ENCODE assay signal across 12 mouse cellular contexts in genomic region chr7:83445181-83445926, GRCm38 (mm10).
A peak's percentile ranks its signal among the peaks of the same experiment; 100 is the strongest.
DNase-seq lines count a peak whose midpoint lies in the region; ATAC-seq lines count a peak whose summit lies in the region.
"Had no signal": no experiment of that assay in that cellular context is flagged by ENCODE, and none has a peak within 500 bp of the region (broad histone marks: within the 10 kb centered on the region; RNA-seq: fewer than 3 reads in every experiment).

No protein-coding gene starts in this region.

- WGBS in heart, embryonic 14.5 days, result 27% methylated on average over 5 of the region's 5 CpGs
- 51% methylated on average over 5 of the region's 5 CpGs for WGBS in midbrain, embryonic 10.5 days
- 37% methylated on average over 5 of the region's 5 CpGs for WGBS in midbrain, embryonic 14.5 days
- 15% methylated on average over 5 of the region's 5 CpGs for WGBS in embryonic facial prominence, embryonic 15.5 days
- WGBS in limb, embryonic 15.5 days, result 29% methylated on average over 5 of the region's 5 CpGs
- 51% methylated on average over 5 of the region's 5 CpGs for WGBS in liver, embryonic 12.5 days (ENCODE audit: insufficient replicate concordance)

- no peak overlapping the region for H3K9ac ChIP-seq in heart, embryonic 14.5 days (ENCODE audit: low read length)
- no peak overlapping the region for H3K9ac ChIP-seq in midbrain, embryonic 14.5 days (replicated peaks; ENCODE audit: low read length)
- H3K9ac ChIP-seq in embryonic facial prominence, embryonic 15.5 days, result no peak overlapping the region
- no peak overlapping the region for H3K9ac ChIP-seq in limb, embryonic 15.5 days
- no peak overlapping the region for H3K9ac ChIP-seq in liver, embryonic 12.5 days

- H3K4me1 ChIP-seq in heart, embryonic 14.5 days (ENCODE audit: control insufficient read depth in 2 of 2, insufficient read depth in 2 of 2, low read length in 2 of 2), result peaks cover 12 to 19% of the 10 kb centered on the region in 2 experiments; a peak in 3 of 4 replicates
- H3K4me1 ChIP-seq in midbrain, embryonic 10.5 days, result peaks cover 45% of the 10 kb centered on the region
- H3K4me1 ChIP-seq in midbrain, embryonic 14.5 days (ENCODE audit: control insufficient read depth, insufficient read depth, low read length), result peaks cover 7% of the 10 kb centered on the region; the same call in 1 of the 2 replicates
- H3K4me1 ChIP-seq in embryonic facial prominence, embryonic 15.5 days, result peaks cover 27% of the 10 kb centered on the region
- peaks cover 21% of the 10 kb centered on the region for H3K4me1 ChIP-seq in limb, embryonic 15.5 days
- H3K4me1 ChIP-seq in liver, embryonic 12.5 days, result no peaks in the 10 kb centered on the region

- ATAC-seq in heart, embryonic 14.5 days (ENCODE audit: insufficient number of reproducible peaks, insufficient read depth, low FRiP score, low read depth), result no peak
- no peak for ATAC-seq in midbrain, embryonic 14.5 days (ENCODE audit: low FRiP score, low TSS enrichment)
- ATAC-seq in embryonic facial prominence, embryonic 15.5 days (ENCODE audit: insufficient number of reproducible peaks, low FRiP score, low TSS enrichment, low read depth), result peak; percentile 72; the same call in 1 of the 2 replicates
- no peak for ATAC-seq in limb, embryonic 15.5 days (ENCODE audit: insufficient number of reproducible peaks, low FRiP score, low TSS enrichment, low read depth)
- no peak for ATAC-seq in liver, embryonic 12.5 days

- H3K27me3 ChIP-seq in heart, embryonic 14.5 days (ENCODE audit: control insufficient read depth, insufficient read depth, low read length), result no peaks in the 10 kb centered on the region
- 0 out of 2 replicates have a peak, but pooled peaks cover 5% of the 10 kb centered on the region for H3K27me3 ChIP-seq in midbrain, embryonic 10.5 days (ENCODE audit: low read depth, poor library complexity, severe bottlenecking)
- H3K27me3 ChIP-seq in midbrain, embryonic 14.5 days (ENCODE audit: control insufficient read depth, insufficient read depth, low read length), result no peaks in the 10 kb centered on the region
- H3K27me3 ChIP-seq in embryonic facial prominence, embryonic 15.5 days, result no peaks in the 10 kb centered on the region
- H3K27me3 ChIP-seq in limb, embryonic 15.5 days, result no peaks in the 10 kb centered on the region
- H3K27me3 ChIP-seq in liver, embryonic 12.5 days (replicated peaks), result no peaks in the 10 kb centered on the region
- H3K27me3 ChIP-seq: CH12.LX had no signal

- H3K4me3 ChIP-seq in heart, embryonic 14.5 days (ENCODE audit: control insufficient read depth in 1 of 2, insufficient read depth in 1 of 2, low read depth in 1 of 2, low read length in 2 of 2), result no peak overlapping the region
- no peak overlapping the region for H3K4me3 ChIP-seq in midbrain, embryonic 10.5 days
- H3K4me3 ChIP-seq in midbrain, embryonic 14.5 days (replicated peaks; ENCODE audit: low read depth, low read length), result no peak overlapping the region
- H3K4me3 ChIP-seq in embryonic facial prominence, embryonic 15.5 days (replicated peaks), result no peak overlapping the region
- no peak overlapping the region for H3K4me3 ChIP-seq in limb, embryonic 15.5 days
- no peak overlapping the region for H3K4me3 ChIP-seq in liver, embryonic 12.5 days
- H3K4me3 ChIP-seq: myocyte had no signal

- no peak overlapping the region for H3K4me2 ChIP-seq in heart, embryonic 14.5 days (ENCODE audit: low read length)
- no peak overlapping the region for H3K4me2 ChIP-seq in midbrain, embryonic 14.5 days (ENCODE audit: low read length)
- H3K4me2 ChIP-seq in embryonic facial prominence, embryonic 15.5 days (replicated peaks), result no peak overlapping the region
- H3K4me2 ChIP-seq in limb, embryonic 15.5 days, result no peak overlapping the region
- H3K4me2 ChIP-seq in liver, embryonic 12.5 days, result no peak overlapping the region

- DNase-seq in heart, postnatal 10 days, result no peak
- no peak for DNase-seq in midbrain, embryonic 10.5 days (ENCODE audit: low spot score)
- no peak for DNase-seq in midbrain, embryonic 14.5 days
- DNase-seq in gastrocnemius, postnatal 36 days, result no peak
- DNase-seq: right cerebral cortex, postnatal 14 days had no signal

- H3K27ac ChIP-seq in heart, embryonic 14.5 days (replicated peaks in 1 of 2; ENCODE audit: control insufficient read depth in 1 of 2, insufficient read depth in 1 of 2, low read depth in 2 of 2, low read length in 2 of 2), result peak overlapping the region; percentile 36 to 75
- H3K27ac ChIP-seq in midbrain, embryonic 10.5 days (replicated peaks), result peak overlapping the region; percentile 70
- H3K27ac ChIP-seq in midbrain, embryonic 14.5 days (replicated peaks; ENCODE audit: low read depth, low read length), result no peak overlapping the region
- H3K27ac ChIP-seq in embryonic facial prominence, embryonic 15.5 days (replicated peaks), result peak overlapping the region; percentile 91
- peak overlapping the region; percentile 90 for H3K27ac ChIP-seq in limb, embryonic 15.5 days
- H3K27ac ChIP-seq in liver, embryonic 12.5 days, result no peak overlapping the region
- H3K27ac ChIP-seq: macrophage had no signal

- H3K36me3 ChIP-seq in heart, embryonic 14.5 days (ENCODE audit: control insufficient read depth, insufficient read depth, low read length), result no peaks in the 10 kb centered on the region
- no peaks in the 10 kb centered on the region for H3K36me3 ChIP-seq in midbrain, embryonic 10.5 days
- H3K36me3 ChIP-seq in midbrain, embryonic 14.5 days (ENCODE audit: control insufficient read depth, insufficient read depth, low read length), result no peaks in the 10 kb centered on the region
- H3K36me3 ChIP-seq in embryonic facial prominence, embryonic 15.5 days, result no peaks in the 10 kb centered on the region
- H3K36me3 ChIP-seq in limb, embryonic 15.5 days, result no peaks in the 10 kb centered on the region
- no peaks in the 10 kb centered on the region for H3K36me3 ChIP-seq in liver, embryonic 12.5 days

- intact Hi-C loops in heart, postnatal 10 days (cut with DNase I), result no loop called here
- intact Hi-C loops in gastrocnemius, postnatal 36 days (cut with DNase I), result no loop called here

- H3K9me3 ChIP-seq in heart, embryonic 14.5 days (ENCODE audit: control insufficient read depth, low read length), result no peaks in the 10 kb centered on the region
- no peaks in the 10 kb centered on the region for H3K9me3 ChIP-seq in midbrain, embryonic 10.5 days (replicated peaks)
- H3K9me3 ChIP-seq in midbrain, embryonic 14.5 days (ENCODE audit: control insufficient read depth, low read length), result no peaks in the 10 kb centered on the region
- H3K9me3 ChIP-seq in embryonic facial prominence, embryonic 15.5 days (replicated peaks), result no peaks in the 10 kb centered on the region
- H3K9me3 ChIP-seq in limb, embryonic 15.5 days, result no peaks in the 10 kb centered on the region
- no peaks in the 10 kb centered on the region for H3K9me3 ChIP-seq in liver, embryonic 12.5 days (replicated peaks)

Comparison
In these comparisons a context has a peak if more than half of its experiments do, and no peak if none do; other contexts are left out.
1. H3K27ac ChIP-seq: peak in heart, embryonic 14.5 days (2 of 2), midbrain, embryonic 10.5 days (single experiment), embryonic facial prominence, embryonic 15.5 days (single experiment) and limb, embryonic 15.5 days (single experiment); none in midbrain, embryonic 14.5 days (single experiment) and liver, embryonic 12.5 days (single experiment).